Mouse (Mus musculus) heart, postnatal 0 days (tissue): Measurements from ENCODE around the gene BC004004.

ENCODE experiments used
- CTCF ChIP-seq: IDR thresholded peaks from 2 replicates; pipeline ENCODE4 v1.5.1; 2016; ENCODE audit warnings: antibody characterized with exemption, control low read depth, low read depth
- EP300 ChIP-seq: IDR thresholded peaks from 2 replicates; pipeline ENCODE4 v1.6.1; 2016; ENCODE audit warnings: antibody characterized with exemption, low read depth

GRCm38 (mm10) chr17:29300926-29301325 lies 32.3 kb downstream of the BC004004 start:
- TF ChIP-seq CTCF (no peak), EP300 (no peak)
